Mouse (Mus musculus) 3134 (cell line): ENCODE measurements around the gene Isoc2a.
"Not testable (repeated sequence)": the region's sequence is repeated elsewhere in the genome, so short reads cannot be mapped to it uniquely, and the experiment has no call there.

Experiments
- DNase-seq: peaks from one replicate; pipeline ENCODE4 v3.0.0-alpha.2; 2011; ENCODE audit warnings: low spot score; ENCODE audit not compliant: insufficient read length; ENCODE audit errors: extremely low read depth

Isoc2a gene

DNA sequence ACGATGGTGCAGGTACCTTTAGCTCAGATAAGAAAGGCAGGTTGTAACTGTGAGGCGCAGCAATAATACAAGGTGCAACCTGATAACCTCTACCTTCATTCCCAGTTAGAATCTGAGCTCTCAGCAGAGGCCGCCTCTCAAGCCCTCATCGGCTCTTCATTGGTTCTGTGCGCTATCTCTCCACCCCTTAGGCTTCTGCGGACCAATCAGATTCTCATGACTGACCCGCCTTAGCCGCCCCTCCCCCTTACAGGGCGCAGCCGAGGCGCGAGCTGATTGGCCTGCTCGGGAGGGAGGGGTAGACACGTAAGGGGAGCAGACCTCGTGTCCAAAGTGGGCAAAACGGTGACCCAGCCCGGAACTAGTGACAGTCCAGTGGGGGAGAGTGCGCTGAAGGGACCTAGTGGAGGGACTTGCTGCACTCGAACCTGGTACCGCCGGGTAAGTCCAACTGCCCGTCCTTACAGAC lies at the start of gene Isoc2a:
TSS of gene Isoc2a (plus strand) at position 401 of the 469 bp plus-strand sequence.
- peak; percentile 95 for DNase-seq

GRCm38 (mm10) chr7:4830476-4830875 lies 46.5 kb upstream of the Isoc2a start:
- no peak for DNase-seq

GRCm38 (mm10) chr7:4835631-4836327 lies 41.2 kb upstream of the Isoc2a start:
- no peak for DNase-seq

GRCm38 (mm10) chr7:4836351-4836792 lies 40.6 kb upstream of the Isoc2a start:
- no peak for DNase-seq

- DNase-seq, result no peak
Measured at GRCm38 (mm10) chr7:4837639-4838038, 39.3 kb upstream of the Isoc2a start.

DNA sequence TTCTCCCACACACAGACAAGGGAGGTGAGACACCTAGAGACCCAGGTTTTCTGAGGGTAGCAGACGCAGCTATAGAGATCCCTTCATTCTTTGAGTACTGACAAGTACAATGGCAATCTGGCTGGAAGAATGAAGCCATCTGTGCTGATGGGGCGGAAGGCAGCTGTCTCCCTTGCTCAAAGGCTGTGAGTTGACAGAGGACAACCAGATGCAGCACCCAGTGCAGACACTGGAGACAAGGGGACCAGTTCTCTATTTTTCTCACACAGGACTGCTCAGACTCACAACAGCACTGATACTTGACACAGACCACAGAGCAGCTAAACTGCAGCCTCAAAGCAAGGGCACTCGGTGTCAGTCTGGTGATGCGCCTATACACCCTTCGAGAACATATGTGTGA lies 34.9 kb upstream of the Isoc2a start:
- DNase-seq, result no peak

GRCm38 (mm10) chr7:4842634-4843131 lies 34.3 kb upstream of the Isoc2a start:
- DNase-seq, result no peak

- DNase-seq, result no peak
Measured at GRCm38 (mm10) chr7:4843604-4844244, 33.2 kb upstream of the Isoc2a start.

DNA sequence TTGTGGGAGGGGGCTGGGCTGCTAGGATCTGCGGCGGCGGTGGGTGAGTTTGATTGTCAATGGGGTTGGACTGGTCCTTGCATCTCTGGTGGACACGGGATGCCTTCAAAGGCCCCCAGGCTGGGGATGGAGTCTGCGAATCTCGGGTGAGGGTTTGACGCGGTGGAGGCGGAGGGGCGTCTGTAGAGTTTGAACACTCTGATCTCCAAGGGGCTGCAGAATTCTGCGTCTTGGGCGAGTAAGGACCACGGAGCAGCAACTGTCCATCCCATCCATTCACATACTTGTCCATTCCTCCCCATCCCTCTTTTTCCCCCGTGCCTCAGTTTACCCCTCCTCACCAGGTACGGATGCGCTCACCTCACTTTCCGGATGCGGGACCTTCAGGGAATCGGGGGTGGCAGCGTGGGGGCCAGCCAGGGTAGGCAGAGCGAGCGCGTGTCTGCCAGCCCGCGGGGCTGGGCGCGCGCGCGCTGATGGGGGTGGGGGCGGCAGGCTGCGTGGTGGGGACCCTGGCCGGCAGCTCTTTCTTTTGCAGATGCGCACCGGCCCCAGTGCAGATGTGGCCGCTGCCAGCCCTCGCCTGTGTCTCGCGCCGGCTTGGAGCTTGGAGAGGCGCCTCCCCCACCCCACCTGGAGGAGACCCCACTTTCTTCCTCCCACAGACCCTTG lies 32.6 kb upstream of the Isoc2a start, which contains the start of gene Shisa7:
TSS of gene Shisa7 (minus strand) at position 452 of the 672 bp plus-strand sequence.
- DNase-seq, result no peak

GRCm38 (mm10) chr7:4844917-4845309 lies 32.0 kb upstream of the Isoc2a start:
- DNase-seq, result no peak

DNA sequence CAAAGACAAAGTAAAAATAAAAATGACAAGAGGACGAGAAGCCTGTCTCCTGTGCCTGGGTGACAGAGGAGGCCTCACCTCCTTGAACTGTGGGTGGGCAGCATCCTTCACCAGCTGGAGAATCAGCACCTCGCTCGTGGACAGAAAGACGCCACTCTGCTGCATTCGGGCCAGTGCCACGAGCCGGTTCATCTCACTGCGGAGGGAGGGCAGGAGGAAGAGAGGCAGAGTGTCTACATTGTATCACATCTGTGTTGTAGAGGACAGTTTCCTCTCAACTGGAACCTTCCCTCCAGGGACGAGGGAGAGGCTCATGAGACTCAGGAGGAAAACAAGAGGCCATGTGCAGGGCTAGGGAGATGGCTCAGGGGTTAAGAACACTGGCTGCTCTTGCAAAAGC lies 27.6 kb upstream of the Isoc2a start:
- no peak for DNase-seq

DNA sequence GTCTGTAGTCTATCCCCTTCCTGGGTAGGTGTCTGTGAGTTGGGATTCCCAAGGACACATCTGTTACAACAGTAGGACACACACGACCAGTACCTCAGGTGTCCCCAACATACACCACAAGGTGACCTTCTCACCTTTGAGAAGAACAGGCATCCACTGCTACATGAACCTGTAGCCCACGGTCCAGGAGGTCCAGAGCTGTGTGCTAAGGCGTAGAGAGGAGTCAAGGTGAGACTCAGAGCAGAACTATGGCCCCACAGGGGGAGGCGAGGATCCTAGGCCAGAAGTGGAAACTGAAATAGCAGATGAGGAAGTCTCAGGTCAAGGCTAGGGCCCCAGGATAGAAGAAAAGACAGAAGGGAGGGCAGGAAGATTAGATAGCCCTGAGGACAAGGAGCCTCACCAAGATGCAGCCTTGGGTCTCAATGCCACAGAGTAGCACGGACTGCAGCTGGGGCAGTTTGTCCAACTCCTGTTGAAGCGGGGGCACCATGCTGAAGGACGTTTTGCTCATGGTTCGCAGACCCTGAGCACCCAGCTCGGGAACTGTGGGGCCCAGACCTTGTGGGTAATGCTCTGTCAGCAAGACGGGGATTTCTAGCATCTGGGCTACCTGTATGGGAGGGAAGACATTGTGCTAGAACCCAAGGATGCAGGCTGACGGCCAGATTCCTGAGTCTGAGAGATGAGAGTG lies 26.2 kb upstream of the Isoc2a start:
- no peak for DNase-seq

- no peak for DNase-seq
Measured at GRCm38 (mm10) chr7:4851315-4851688, 25.7 kb upstream of the Isoc2a start.

DNA sequence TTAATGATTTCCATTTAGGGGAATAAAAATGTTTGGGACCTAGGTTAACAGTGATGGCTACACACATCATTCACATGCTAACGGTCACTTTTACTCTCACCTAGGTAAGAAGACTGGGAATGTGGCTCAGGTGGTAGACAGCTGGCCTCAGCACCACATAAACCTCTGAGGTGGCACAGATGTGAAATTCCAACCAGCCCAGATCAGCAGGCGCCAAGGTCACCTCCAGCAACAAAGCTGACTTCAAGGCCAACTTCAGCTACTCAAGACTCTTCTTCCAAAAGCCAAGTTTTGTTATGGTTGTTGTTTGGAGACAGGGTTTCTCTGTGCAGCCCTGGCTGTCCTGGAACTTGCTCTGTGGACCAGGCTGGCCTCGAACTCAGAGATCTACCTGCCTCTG lies 23.3 kb upstream of the Isoc2a start:
- no peak for DNase-seq

- no peak for DNase-seq
Measured at GRCm38 (mm10) chr7:4856508-4856907, 20.4 kb upstream of the Isoc2a start.

DNA sequence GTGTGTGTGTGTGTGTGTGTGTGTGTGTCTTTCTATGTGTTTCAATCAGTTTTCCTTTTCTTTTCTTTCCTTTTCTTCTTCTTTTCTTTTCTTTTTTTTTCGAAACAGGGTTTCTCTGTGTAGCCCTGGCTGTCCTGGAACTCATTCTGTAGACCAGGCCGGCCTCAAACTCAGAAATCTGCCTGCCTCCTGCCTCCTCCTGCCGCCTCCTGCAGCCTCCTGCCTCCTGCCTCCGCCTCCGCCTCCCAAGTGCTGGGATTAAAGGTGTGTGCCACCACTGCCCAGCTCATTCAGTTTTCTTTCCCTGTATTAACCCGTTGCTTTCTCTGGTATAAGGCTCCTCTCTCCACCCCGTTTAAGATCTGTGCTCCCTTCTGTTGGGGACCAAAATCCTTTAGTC lies 19.6 kb upstream of the Isoc2a start:
- DNase-seq, result no peak

DNA sequence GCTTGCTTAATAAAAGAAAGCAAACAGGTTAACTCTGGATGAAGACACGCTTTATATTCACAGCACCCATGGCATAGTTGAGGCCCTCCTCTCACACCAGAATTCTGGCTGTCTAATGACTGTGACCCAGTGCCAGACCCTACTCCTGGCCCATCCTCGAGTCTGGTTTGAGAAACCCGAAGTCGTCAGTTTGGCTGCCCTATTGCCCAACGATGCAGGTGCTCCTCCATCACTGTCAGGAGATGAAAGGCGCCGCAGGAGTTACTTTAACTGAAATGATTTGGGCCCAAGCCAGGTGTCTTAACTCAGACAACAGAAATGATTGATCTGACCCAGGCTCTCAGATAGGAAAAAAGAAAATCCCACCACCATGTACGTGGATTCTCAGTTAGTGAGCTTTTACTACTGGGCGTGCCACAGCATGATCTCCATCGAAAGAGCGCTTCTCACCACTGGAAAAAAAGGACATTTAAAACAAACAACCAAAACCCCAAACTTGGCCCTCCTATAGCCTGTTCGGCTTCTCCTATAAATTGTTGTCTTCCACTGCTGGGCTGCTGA lies 17.5 kb upstream of the Isoc2a start:
- no peak for DNase-seq

GRCm38 (mm10) chr7:4860926-4861325 lies 16.0 kb upstream of the Isoc2a start:
- DNase-seq, result not testable (repeated sequence)

GRCm38 (mm10) chr7:4863041-4863440 lies 13.9 kb upstream of the Isoc2a start:
- no peak for DNase-seq

DNA sequence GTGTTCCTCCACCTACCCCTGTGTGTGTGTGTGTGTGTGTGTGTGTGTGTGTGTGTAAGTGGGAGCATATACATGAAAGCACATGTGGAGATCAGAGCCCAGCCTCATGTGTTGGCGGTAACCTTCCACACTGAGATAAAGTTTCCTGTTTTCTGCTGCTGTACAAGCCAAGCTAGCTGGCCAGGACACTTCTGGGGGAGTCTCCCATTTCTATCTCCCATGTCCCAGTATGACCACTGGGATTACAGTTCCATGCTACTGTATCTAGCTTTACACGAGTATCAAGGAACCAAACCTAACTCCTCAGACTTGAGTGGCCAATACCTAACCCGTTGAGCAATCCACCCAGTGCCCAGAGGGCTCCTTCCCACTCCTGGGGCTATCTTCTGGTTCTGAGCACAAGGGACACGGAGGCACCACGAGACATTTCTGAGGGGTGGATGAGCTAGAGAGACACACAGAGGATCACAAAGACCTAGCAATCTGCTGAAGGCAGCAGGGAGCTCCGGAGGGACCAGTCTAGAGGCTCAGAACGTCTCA lies 13.3 kb upstream of the Isoc2a start:
- no peak for DNase-seq
